Mouse (Mus musculus) G1E (cell line): ENCODE results near the gene Unc13c.

Experiments used
- CTCF ChIP-seq: IDR thresholded peaks from 2 replicates; pipeline ENCODE4 v1.5.1; 2012; ENCODE audit warnings: low read depth, low read length, inconsistent platforms, mixed read lengths
- GATA1 ChIP-seq: IDR thresholded peaks from 2 replicates; pipeline ENCODE4 v1.6.1; 2012; ENCODE audit warnings: borderline replicate concordance, low read length, inconsistent platforms, mixed read lengths
- POLR2AphosphoS5 ChIP-seq: IDR thresholded peaks from 2 replicates; pipeline ENCODE4 v1.6.1; 2012; ENCODE audit warnings: low read depth, low read length, inconsistent platforms; ENCODE audit not compliant: insufficient replicate concordance
- TAL1 ChIP-seq: conservative IDR thresholded peaks from 2 replicates; pipeline ENCODE4 v1.6.1; 2012; ENCODE audit warnings: low read depth, low read length, inconsistent platforms, mixed read lengths

DNA sequence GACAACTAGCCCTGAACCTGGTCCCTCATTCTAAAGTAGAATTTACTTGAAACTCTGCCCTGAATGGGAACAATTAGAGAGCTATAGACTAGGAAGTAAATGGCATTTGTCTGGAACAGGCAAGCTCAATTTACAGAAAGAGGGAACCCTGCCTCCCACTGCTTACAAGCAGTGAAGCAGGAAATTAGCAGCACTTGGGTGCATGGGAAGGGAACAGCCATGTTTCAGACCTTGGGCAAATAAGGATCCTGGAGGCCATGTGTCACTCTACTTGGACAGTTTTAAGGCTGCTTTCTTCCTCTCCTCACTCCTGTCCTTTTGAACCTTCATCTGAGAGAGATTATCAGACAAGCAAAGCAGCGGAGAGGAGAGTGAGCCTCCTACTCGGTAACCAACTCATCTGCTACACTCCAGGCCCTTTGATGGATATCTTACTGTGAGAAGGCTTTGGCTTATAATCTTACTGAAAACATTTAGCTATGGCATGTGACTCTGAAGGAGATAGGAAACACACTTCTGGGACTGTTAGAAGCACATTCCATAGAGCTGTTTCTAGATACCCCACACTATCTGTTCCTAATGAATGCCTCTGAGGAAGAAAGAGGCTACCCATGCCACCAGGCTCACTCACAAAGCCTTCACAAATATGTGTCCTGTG lies 101.2 kb downstream of the Unc13c start:
- TF ChIP-seq CTCF (no peak), GATA1 (no peak), TAL1 (no peak), POLR2AphosphoS5 (no peak)
